Mouse (Mus musculus): Measurements from ENCODE around the gene Zfp57. TPM values are rescaled to one million over a fixed set of nuclear protein-coding genes. Genes with fewer than 3 reads are reported as not detected.

Gene Zfp57
- 38.3 and 43.4 TPM in 2 replicates for polyA plus RNA-seq (2014; fragmentation: Nextera tagmentation; extraction: Ambion mirVana)

DNA sequence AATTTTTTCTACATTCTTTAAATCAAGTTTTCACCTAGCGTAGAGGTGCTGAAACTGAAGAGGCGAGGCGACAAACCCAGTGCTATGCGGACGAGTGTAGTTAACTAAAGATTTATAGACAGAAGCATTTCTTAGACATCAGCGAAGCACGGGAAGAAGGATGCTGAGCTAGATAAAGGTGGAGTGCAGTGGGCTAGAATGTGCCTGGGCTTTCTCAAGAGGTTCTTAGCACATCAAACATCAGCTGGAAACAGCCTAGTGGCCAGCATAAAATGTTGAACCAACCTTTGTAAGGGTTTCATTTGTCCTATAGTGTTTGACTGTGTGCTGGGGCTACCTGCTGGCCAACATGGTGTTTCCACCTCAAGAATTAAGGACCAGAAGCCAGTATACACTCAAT is at the start of gene Zfp57:
Gene Zfp57, plus strand, starts transcription at position 301 of the 400 bp plus-strand sequence.
- H3K4me1 ChIP-seq (ENCODE audit: control insufficient read depth in 2 of 2, insufficient read depth in 2 of 2, low read length in 2 of 2): no peaks in the 10 kb centered on the region; a peak in 1 of 4 replicates
- H3K4me2 ChIP-seq (ENCODE audit: low read length): peak within 1 kb of the TSS; percentile 94
- 0 out of 4 replicates have a peak within 1 kb of the TSS, but pooled peaks of 1 of the 2 experiments have one; percentile 19 for H3K27ac ChIP-seq (replicated peaks in 1 of 2; ENCODE audit: control insufficient read depth in 1 of 2, insufficient read depth in 1 of 2, low read depth in 2 of 2, low read length in 2 of 2)
- peak within 1 kb of the TSS in 1 of 2 experiments; percentile 82; a peak in 1 of 4 replicates for H3K4me3 ChIP-seq (ENCODE audit: control insufficient read depth in 1 of 2, insufficient read depth in 1 of 2, low read depth in 1 of 2, low read length in 2 of 2)
- WGBS: 91% methylated on average over 7 of the region's 7 CpGs
- H3K27me3 ChIP-seq (ENCODE audit: control insufficient read depth, insufficient read depth, low read length): no peaks in the 10 kb centered on the region
- no peak within 1 kb of the TSS for H3K9ac ChIP-seq (ENCODE audit: low read length)
- H3K9me3 ChIP-seq (ENCODE audit: control insufficient read depth, low read length): no peaks in the 10 kb centered on the region
- no peak for ATAC-seq (ENCODE audit: insufficient number of reproducible peaks, insufficient read depth, low FRiP score, low read depth)
- H3K36me3 ChIP-seq (ENCODE audit: control insufficient read depth, insufficient read depth, low read length): peaks cover 13% of the 10 kb centered on the region

GRCm38 (mm10) chr17:36952631-36953030 is 48.3 kb upstream of the Zfp57 start:
- H3K36me3 ChIP-seq (ENCODE audit: control insufficient read depth, insufficient read depth, low read length): peaks cover 45% of the 10 kb centered on the region
- no peak for ATAC-seq (ENCODE audit: insufficient number of reproducible peaks, insufficient read depth, low FRiP score, low read depth)

DNA sequence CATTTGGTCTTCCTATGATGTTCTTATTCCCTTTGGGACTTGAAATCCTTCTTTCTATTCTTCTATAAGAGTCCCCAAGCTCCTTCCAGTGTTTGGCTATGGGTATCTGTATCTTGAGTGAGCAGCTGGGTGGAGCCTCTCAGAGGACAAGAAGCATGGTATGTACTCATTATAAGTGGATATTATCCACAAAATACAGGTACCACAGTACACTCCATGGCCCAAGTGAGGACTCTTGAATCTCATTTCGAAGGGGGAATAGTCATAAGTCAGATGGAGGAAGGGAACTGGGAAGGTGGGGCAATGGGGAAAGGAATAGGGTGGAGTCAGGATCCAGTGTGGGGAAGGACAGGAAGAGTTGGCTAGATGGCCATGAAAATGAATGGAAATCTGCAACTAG is 47.9 kb upstream of the Zfp57 start:
- Histone ChIP-seq H3K27me3 (ENCODE audit: control insufficient read depth, insufficient read depth, low read length) (no peaks in the 10 kb centered on the region), H3K27ac (replicated peaks in 1 of 2; ENCODE audit: control insufficient read depth in 1 of 2, insufficient read depth in 1 of 2, low read depth in 2 of 2, low read length in 2 of 2) (no peak overlapping the region), H3K36me3 (ENCODE audit: control insufficient read depth, insufficient read depth, low read length) (peaks cover 45% of the 10 kb centered on the region), H3K4me2 (ENCODE audit: low read length) (no peak overlapping the region), H3K9ac (ENCODE audit: low read length) (no peak overlapping the region), H3K4me1 (ENCODE audit: control insufficient read depth in 2 of 2, insufficient read depth in 2 of 2, low read length in 2 of 2) (peaks cover 4 to 14% of the 10 kb centered on the region in 2 experiments), H3K9me3 (ENCODE audit: control insufficient read depth, low read length) (no peaks in the 10 kb centered on the region), H3K4me3 (ENCODE audit: control insufficient read depth in 1 of 2, insufficient read depth in 1 of 2, low read depth in 1 of 2, low read length in 2 of 2) (no peak overlapping the region)
- 88% methylated on average over 1 of the region's 1 CpGs for WGBS
- no peak for ATAC-seq (ENCODE audit: insufficient number of reproducible peaks, insufficient read depth, low FRiP score, low read depth)

More at GRCm38 (mm10) chr17:36952631-36953030, 48.3 kb upstream of the Zfp57 start:
- no peaks in the 10 kb centered on the region for H3K9me3 ChIP-seq (ENCODE audit: control insufficient read depth, low read length)
- no peak overlapping the region for H3K4me3 ChIP-seq (ENCODE audit: control insufficient read depth in 1 of 2, insufficient read depth in 1 of 2, low read depth in 1 of 2, low read length in 2 of 2)
- H3K9ac ChIP-seq (ENCODE audit: low read length): no peak overlapping the region
- WGBS: 76% methylated on average over 2 of the region's 2 CpGs
- H3K4me2 ChIP-seq (ENCODE audit: low read length): no peak overlapping the region
- H3K27ac ChIP-seq (replicated peaks in 1 of 2; ENCODE audit: control insufficient read depth in 1 of 2, insufficient read depth in 1 of 2, low read depth in 2 of 2, low read length in 2 of 2): no peak overlapping the region
- H3K4me1 ChIP-seq (ENCODE audit: control insufficient read depth in 2 of 2, insufficient read depth in 2 of 2, low read length in 2 of 2): peaks cover 3 to 14% of the 10 kb centered on the region in 2 experiments
- H3K27me3 ChIP-seq (ENCODE audit: control insufficient read depth, insufficient read depth, low read length): no peaks in the 10 kb centered on the region

- H3K36me3 ChIP-seq (ENCODE audit: control insufficient read depth, insufficient read depth, low read length): peaks cover 34% of the 10 kb centered on the region
- H3K4me3 ChIP-seq (ENCODE audit: control insufficient read depth in 1 of 2, insufficient read depth in 1 of 2, low read depth in 1 of 2, low read length in 2 of 2): peak within 1 kb of the TSS; percentile 63 to 69
- peak within 1 kb of the TSS; percentile 81 to 82 for H3K27ac ChIP-seq (replicated peaks in 1 of 2; ENCODE audit: control insufficient read depth in 1 of 2, insufficient read depth in 1 of 2, low read depth in 2 of 2, low read length in 2 of 2)
- peak within 1 kb of the TSS; percentile 76 for H3K9ac ChIP-seq (ENCODE audit: low read length)
- peaks cover 4 to 14% of the 10 kb centered on the region in 2 experiments for H3K4me1 ChIP-seq (ENCODE audit: control insufficient read depth in 2 of 2, insufficient read depth in 2 of 2, low read length in 2 of 2)
- no peaks in the 10 kb centered on the region for H3K27me3 ChIP-seq (ENCODE audit: control insufficient read depth, insufficient read depth, low read length)
- peak within 1 kb of the TSS; percentile 79 for H3K4me2 ChIP-seq (ENCODE audit: low read length)
- WGBS: under 1% methylated on average over 46 of the region's 46 CpGs
- ATAC-seq (ENCODE audit: insufficient number of reproducible peaks, insufficient read depth, low FRiP score, low read depth): peak; percentile 96
- no peaks in the 10 kb centered on the region for H3K9me3 ChIP-seq (ENCODE audit: control insufficient read depth, low read length)
Measured at GRCm38 (mm10) chr17:36957999-36958743, 42.8 kb upstream of the Zfp57 start, which contains the start of the genes Znrd1 and Znrd1as. Znrd1 (minus strand) TSS chr17:36958559. Znrd1as (plus strand) TSS chr17:36958592.

- Histone ChIP-seq H3K4me1 (ENCODE audit: control insufficient read depth in 2 of 2, insufficient read depth in 2 of 2, low read length in 2 of 2) (peaks cover 4 to 14% of the 10 kb centered on the region in 2 experiments), H3K4me2 (ENCODE audit: low read length) (peak overlapping the region; percentile 79), H3K9ac (ENCODE audit: low read length) (peak overlapping the region; percentile 76), H3K36me3 (ENCODE audit: control insufficient read depth, insufficient read depth, low read length) (peaks cover 27% of the 10 kb centered on the region), H3K27ac (replicated peaks in 1 of 2; ENCODE audit: control insufficient read depth in 1 of 2, insufficient read depth in 1 of 2, low read depth in 2 of 2, low read length in 2 of 2) (peak overlapping the region; percentile 58 to 81; a peak in 3 of 4 replicates), H3K4me3 (ENCODE audit: control insufficient read depth in 1 of 2, insufficient read depth in 1 of 2, low read depth in 1 of 2, low read length in 2 of 2) (peak overlapping the region; percentile 63 to 69), H3K27me3 (ENCODE audit: control insufficient read depth, insufficient read depth, low read length) (no peaks in the 10 kb centered on the region), H3K9me3 (ENCODE audit: control insufficient read depth, low read length) (no peaks in the 10 kb centered on the region)
- 13% methylated on average over 12 of the region's 12 CpGs for WGBS
- ATAC-seq (ENCODE audit: insufficient number of reproducible peaks, insufficient read depth, low FRiP score, low read depth): no peak
Measured at GRCm38 (mm10) chr17:36958884-36959283, 42.1 kb upstream of the Zfp57 start.

- H3K4me2 ChIP-seq (ENCODE audit: low read length): no peak overlapping the region
- 63% methylated on average over 1 of the region's 1 CpGs for WGBS
- H3K27me3 ChIP-seq (ENCODE audit: control insufficient read depth, insufficient read depth, low read length): no peaks in the 10 kb centered on the region
- no peak overlapping the region for H3K27ac ChIP-seq (replicated peaks in 1 of 2; ENCODE audit: control insufficient read depth in 1 of 2, insufficient read depth in 1 of 2, low read depth in 2 of 2, low read length in 2 of 2)
- no peak for ATAC-seq (ENCODE audit: insufficient number of reproducible peaks, insufficient read depth, low FRiP score, low read depth)
- H3K4me3 ChIP-seq (ENCODE audit: control insufficient read depth in 1 of 2, insufficient read depth in 1 of 2, low read depth in 1 of 2, low read length in 2 of 2): no peak overlapping the region
- no peak overlapping the region for H3K9ac ChIP-seq (ENCODE audit: low read length)
- H3K36me3 ChIP-seq (ENCODE audit: control insufficient read depth, insufficient read depth, low read length): peaks cover 12% of the 10 kb centered on the region
- peaks cover 4 to 14% of the 10 kb centered on the region in 2 experiments for H3K4me1 ChIP-seq (ENCODE audit: control insufficient read depth in 2 of 2, insufficient read depth in 2 of 2, low read length in 2 of 2)
- H3K9me3 ChIP-seq (ENCODE audit: control insufficient read depth, low read length): no peaks in the 10 kb centered on the region
Measured at GRCm38 (mm10) chr17:36961125-36961524, 39.8 kb upstream of the Zfp57 start.

GRCm38 (mm10) chr17:36966875-36967274 is 34.1 kb upstream of the Zfp57 start:
- Histone ChIP-seq H3K4me2 (ENCODE audit: low read length) (no peak overlapping the region), H3K9me3 (ENCODE audit: control insufficient read depth, low read length) (no peaks in the 10 kb centered on the region), H3K36me3 (ENCODE audit: control insufficient read depth, insufficient read depth, low read length) (peaks cover 4% of the 10 kb centered on the region; the same call in 1 of the 2 replicates), H3K27ac (replicated peaks in 1 of 2; ENCODE audit: control insufficient read depth in 1 of 2, insufficient read depth in 1 of 2, low read depth in 2 of 2, low read length in 2 of 2) (no peak overlapping the region), H3K4me1 (ENCODE audit: control insufficient read depth in 2 of 2, insufficient read depth in 2 of 2, low read length in 2 of 2) (no peaks in the 10 kb centered on the region), H3K4me3 (ENCODE audit: control insufficient read depth in 1 of 2, insufficient read depth in 1 of 2, low read depth in 1 of 2, low read length in 2 of 2) (no peak overlapping the region), H3K27me3 (ENCODE audit: control insufficient read depth, insufficient read depth, low read length) (no peaks in the 10 kb centered on the region), H3K9ac (ENCODE audit: low read length) (no peak overlapping the region)
- ATAC-seq (ENCODE audit: insufficient number of reproducible peaks, insufficient read depth, low FRiP score, low read depth): no peak
- 74% methylated on average over 1 of the region's 1 CpGs for WGBS
